In genomic region chr17:4947013-4947412, GRCm38 (mm10) we compare ENCODE assay signal across 8 mouse cellular contexts. TPM values are rescaled to one million over a fixed set of nuclear protein-coding genes. Genes with fewer than 3 reads are reported as not detected.
DNase-seq lines count a peak whose midpoint lies in the region; ATAC-seq lines count a peak whose summit lies in the region.

No protein-coding gene starts in this region.

- ATAC-seq in hindbrain, embryonic 14.5 days (ENCODE audit: low FRiP score) = no peak
- 0 out of 2 replicates have a peak, but pooled peaks have one; percentile 61 for ATAC-seq in intestine, embryonic 14.5 days (replicated peaks; ENCODE audit: low FRiP score, low TSS enrichment, low read depth)
- no peak for ATAC-seq in CD4-positive, CD25-positive, alpha-beta regulatory T cell, adult 4 months

- DNase-seq in hindbrain, embryonic 10.5 days (ENCODE audit: low spot score) = no peak
- no peak for DNase-seq in hindbrain, embryonic 14.5 days (ENCODE audit: low spot score)
- peak; percentile 40 for DNase-seq in R1 (ENCODE audit: low read depth, low spot score)
- no peak for DNase-seq in intestine, embryonic 14.5 days (ENCODE audit: low spot score)
- DNase-seq in limb, embryonic 10.5 days (ENCODE audit: low spot score) = no peak
- DNase-seq in adrenal gland, postnatal 14 days = no peak
- DNase-seq in adrenal gland, adult 8-10 months = no peak

- H3K36me3 ChIP-seq in hindbrain, embryonic 10.5 days = no peaks in the 10 kb centered on the region
- H3K36me3 ChIP-seq in hindbrain, embryonic 14.5 days (replicated peaks; ENCODE audit: control insufficient read depth, insufficient read depth) = no peaks in the 10 kb centered on the region
- no peaks in the 10 kb centered on the region for H3K36me3 ChIP-seq in intestine, embryonic 14.5 days (ENCODE audit: control insufficient read depth, insufficient read depth, low read length)
- no peaks in the 10 kb centered on the region for H3K36me3 ChIP-seq in limb, embryonic 10.5 days

- H3K4me2 ChIP-seq in hindbrain, embryonic 14.5 days (replicated peaks) = no peak overlapping the region
- H3K4me2 ChIP-seq in intestine, embryonic 14.5 days (ENCODE audit: low read length) = peak overlapping the region; percentile 38

- peaks cover 17% of the 10 kb centered on the region for H3K4me1 ChIP-seq in hindbrain, embryonic 10.5 days (replicated peaks)
- peaks cover 8% of the 10 kb centered on the region for H3K4me1 ChIP-seq in hindbrain, embryonic 14.5 days (replicated peaks; ENCODE audit: control insufficient read depth, insufficient read depth, low read length)
- peaks cover 18% of the 10 kb centered on the region for H3K4me1 ChIP-seq in intestine, embryonic 14.5 days (replicated peaks; ENCODE audit: control insufficient read depth, insufficient read depth, low read length)
- H3K4me1 ChIP-seq in limb, embryonic 10.5 days = peaks cover 22% of the 10 kb centered on the region

- WGBS in hindbrain, embryonic 10.5 days = 38% methylated on average over 3 of the region's 3 CpGs
- 37% methylated on average over 3 of the region's 3 CpGs for WGBS in hindbrain, embryonic 14.5 days
- WGBS in intestine, embryonic 14.5 days = 25% methylated on average over 3 of the region's 3 CpGs
- 48% methylated on average over 3 of the region's 3 CpGs for WGBS in limb, embryonic 10.5 days

- peak overlapping the region; percentile 70 for H3K27ac ChIP-seq in hindbrain, embryonic 10.5 days
- no peak overlapping the region for H3K27ac ChIP-seq in hindbrain, embryonic 14.5 days
- peak overlapping the region; percentile 83 for H3K27ac ChIP-seq in intestine, embryonic 14.5 days (ENCODE audit: low read depth)
- peak overlapping the region; percentile 78 for H3K27ac ChIP-seq in limb, embryonic 10.5 days

- no peak overlapping the region for H3K9ac ChIP-seq in hindbrain, embryonic 14.5 days
- H3K9ac ChIP-seq in intestine, embryonic 14.5 days (ENCODE audit: low read length) = 0 out of 2 replicates have a peak overlapping the region, but pooled peaks have one; percentile 1

- H3K27me3 ChIP-seq in hindbrain, embryonic 10.5 days (ENCODE audit: insufficient read depth, poor library complexity, severe bottlenecking) = peaks cover 3% of the 10 kb centered on the region; the same call in 1 of the 2 replicates
- no peaks in the 10 kb centered on the region for H3K27me3 ChIP-seq in hindbrain, embryonic 14.5 days (ENCODE audit: control insufficient read depth, insufficient read depth, low read length)
- H3K27me3 ChIP-seq in intestine, embryonic 14.5 days (replicated peaks; ENCODE audit: control insufficient read depth, insufficient read depth, low read length) = no peaks in the 10 kb centered on the region
- no peaks in the 10 kb centered on the region; the same call in 1 of the 2 replicates for H3K27me3 ChIP-seq in limb, embryonic 10.5 days (ENCODE audit: low read depth, poor library complexity, severe bottlenecking)

- 0 out of 2 replicates have a peak overlapping the region, but pooled peaks have one; percentile 29 for H3K4me3 ChIP-seq in hindbrain, embryonic 10.5 days
- H3K4me3 ChIP-seq in hindbrain, embryonic 14.5 days (replicated peaks; ENCODE audit: low read length) = no peak overlapping the region
- no peak overlapping the region for H3K4me3 ChIP-seq in intestine, embryonic 14.5 days (ENCODE audit: low read depth, low read length)
- no peak overlapping the region for H3K4me3 ChIP-seq in limb, embryonic 10.5 days

- H3K9me3 ChIP-seq in hindbrain, embryonic 10.5 days = no peaks in the 10 kb centered on the region
- H3K9me3 ChIP-seq in hindbrain, embryonic 14.5 days (ENCODE audit: control insufficient read depth, low read length) = no peaks in the 10 kb centered on the region
- H3K9me3 ChIP-seq in intestine, embryonic 14.5 days (ENCODE audit: control insufficient read depth, low read length) = no peaks in the 10 kb centered on the region
- no peaks in the 10 kb centered on the region for H3K9me3 ChIP-seq in limb, embryonic 10.5 days (replicated peaks)

RNA-seq across cellular contexts. Expression of gene Arid1b, which starts 47.1 kb away (rescaled TPM):
- 10.4 and 11.7 TPM in 2 replicates for polyA plus RNA-seq in hindbrain, embryonic 10.5 days (2016; fragmentation: Nextera tagmentation; extraction: Ambion mirVana)
- 18.8 and 20.5 TPM in 2 replicates for polyA plus RNA-seq in hindbrain, embryonic 14.5 days (2014; fragmentation: Nextera tagmentation; extraction: Ambion mirVana)
- 14.9 and 16.4 TPM in 2 replicates for polyA plus RNA-seq in intestine, embryonic 14.5 days (2014; fragmentation: Nextera tagmentation; extraction: Ambion mirVana)
- 10.7 and 12.5 TPM in 2 replicates for polyA plus RNA-seq in limb, embryonic 10.5 days (2016; fragmentation: Nextera tagmentation; extraction: Ambion mirVana)
- total RNA-seq in adrenal gland, postnatal 14 days (2021) = 70.0 and 75.6 TPM in 2 replicates
- polyA plus RNA-seq in CD4-positive, CD25-positive, alpha-beta regulatory T cell, adult 4 months (2017; shearing (Covaris generic)) = 10 to 100 TPM; 12.5 to 16.0 TPM
- total RNA-seq in adrenal gland, adult 8-10 months (2022) = 10 to 100 TPM; 66.1 to 89.1 (median 73.7) TPM
